Mouse (Mus musculus): ENCODE measurements around the gene Fto. TPM values are rescaled to one million over a fixed set of nuclear protein-coding genes. Genes with fewer than 3 reads are reported as not detected.

The Fto gene
- polyA plus RNA-seq, 1 experiment from 2014 or later, result 151 TPM

DNA sequence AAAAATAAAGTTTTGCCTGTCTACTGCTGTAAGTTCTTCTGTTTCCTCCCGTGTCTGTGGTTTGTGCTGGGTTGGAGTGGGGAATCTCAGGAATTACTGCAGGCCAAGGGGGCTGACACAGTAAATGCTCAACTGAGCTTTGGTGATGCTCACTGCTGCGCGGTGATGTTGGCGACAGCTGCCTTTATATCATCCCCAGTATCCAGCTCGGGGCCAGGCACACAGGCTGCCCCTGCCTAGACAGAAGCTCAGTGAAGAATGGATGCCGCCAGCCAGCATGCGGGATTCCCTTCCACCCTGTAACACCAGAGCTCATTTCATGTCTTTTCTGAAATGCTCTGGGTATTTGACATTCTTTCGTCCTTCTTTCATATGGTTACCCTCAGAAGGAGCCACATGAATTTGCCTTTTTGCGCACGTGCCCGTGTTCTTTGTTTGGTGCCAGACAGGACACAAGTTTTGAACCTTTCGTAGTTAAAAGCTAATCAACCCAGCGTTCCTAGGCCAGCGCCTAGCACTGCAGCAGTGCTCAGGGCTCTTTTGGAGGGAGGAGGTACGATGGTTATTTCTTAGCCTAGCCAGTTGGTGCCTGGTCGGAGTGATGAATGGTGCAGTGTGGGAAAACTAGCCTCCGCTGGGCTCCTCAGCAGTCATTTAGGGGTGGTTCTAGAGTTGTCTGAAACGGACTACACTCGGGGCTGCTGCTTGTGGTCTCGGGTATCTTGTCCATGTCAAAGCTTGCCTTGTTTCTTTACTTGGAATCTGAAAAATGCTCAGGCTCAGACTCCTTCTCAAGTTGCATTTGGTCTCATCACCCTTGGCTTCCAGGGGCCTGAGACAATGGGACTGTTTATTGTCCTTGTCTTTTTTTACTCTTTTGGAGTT is 62.0 kb downstream of the Fto start:
- H3K4me1 ChIP-seq (ENCODE audit: control insufficient read depth, insufficient read depth, low read depth, low read length), result peaks cover 2% of the 10 kb centered on the region
- ATAC-seq, result no peak

DNA sequence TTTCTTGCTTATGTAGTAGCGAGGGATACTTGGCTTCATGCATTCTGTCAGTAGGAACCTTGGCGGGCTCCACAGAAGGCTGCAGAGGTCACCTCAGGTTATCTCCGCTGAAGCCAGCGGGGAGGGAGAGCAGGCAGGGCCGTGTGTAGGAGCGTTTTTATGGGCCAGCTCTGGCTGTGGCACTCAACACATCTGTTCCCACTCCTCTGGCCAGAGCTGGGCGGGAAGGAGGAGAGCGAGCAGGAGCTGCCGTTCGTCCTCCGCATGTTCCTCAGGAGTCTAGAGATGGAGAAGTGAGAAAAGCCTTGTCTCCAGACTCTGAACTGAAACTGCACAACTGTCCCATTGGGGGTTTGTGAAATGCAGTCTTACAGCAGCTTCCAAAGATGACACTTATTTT is 63.5 kb downstream of the Fto start:
- H3K9ac ChIP-seq (ENCODE audit: low read depth, low read length), result no peak overlapping the region
- H3K4me3 ChIP-seq (ENCODE audit: low read length), result no peak overlapping the region
- no peak for ATAC-seq
- H3K27me3 ChIP-seq (replicated peaks; ENCODE audit: control insufficient read depth, insufficient read depth, low read length), result no peaks in the 10 kb centered on the region
- no peaks in the 10 kb centered on the region for H3K36me3 ChIP-seq (ENCODE audit: control insufficient read depth, insufficient read depth, low read length)
- H3K27ac ChIP-seq (ENCODE audit: low read depth, low read length), result no peak overlapping the region
- no peak overlapping the region for H3K4me2 ChIP-seq (ENCODE audit: low read length)
- H3K9me3 ChIP-seq (ENCODE audit: control insufficient read depth, low read length), result no peaks in the 10 kb centered on the region
- H3K4me1 ChIP-seq (ENCODE audit: control insufficient read depth, insufficient read depth, low read depth, low read length), result peaks cover 14% of the 10 kb centered on the region
- WGBS, result 45% methylated on average over 11 of the region's 11 CpGs

More for the DNA sequence above, 62.0 kb downstream of the Fto start:
- H3K9ac ChIP-seq (ENCODE audit: low read depth, low read length), result no peak overlapping the region
- no peak overlapping the region for H3K27ac ChIP-seq (ENCODE audit: low read depth, low read length)
- H3K4me3 ChIP-seq (ENCODE audit: low read length), result no peak overlapping the region
- no peaks in the 10 kb centered on the region for H3K27me3 ChIP-seq (replicated peaks; ENCODE audit: control insufficient read depth, insufficient read depth, low read length)
- no peaks in the 10 kb centered on the region for H3K9me3 ChIP-seq (ENCODE audit: control insufficient read depth, low read length)
- H3K36me3 ChIP-seq (ENCODE audit: control insufficient read depth, insufficient read depth, low read length), result no peaks in the 10 kb centered on the region
- no peak overlapping the region for H3K4me2 ChIP-seq (ENCODE audit: low read length)
- WGBS, result 42% methylated on average over 20 of the region's 20 CpGs

DNA sequence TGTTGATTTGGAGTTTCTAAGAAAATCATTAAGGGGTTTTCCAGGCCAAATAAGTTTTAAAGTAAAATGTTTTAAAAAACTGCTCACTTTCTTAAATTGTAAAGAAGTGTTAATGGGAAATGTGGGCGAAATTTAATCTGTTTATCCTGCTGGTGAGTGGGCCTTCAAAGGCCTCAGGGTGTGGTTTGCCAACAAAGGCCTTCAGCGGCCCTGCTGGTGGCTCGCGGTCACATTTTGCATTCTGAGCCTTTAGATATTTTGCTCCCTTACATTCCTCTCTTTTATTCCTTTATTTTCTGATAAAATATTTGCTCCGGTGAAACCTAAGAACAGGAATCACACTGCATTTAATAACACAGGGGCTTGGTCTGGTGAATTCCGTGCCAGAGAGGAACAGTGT is 64.0 kb downstream of the Fto start:
- Histone ChIP-seq H3K27me3 (replicated peaks; ENCODE audit: control insufficient read depth, insufficient read depth, low read length) (no peaks in the 10 kb centered on the region), H3K36me3 (ENCODE audit: control insufficient read depth, insufficient read depth, low read length) (no peaks in the 10 kb centered on the region), H3K4me1 (ENCODE audit: control insufficient read depth, insufficient read depth, low read depth, low read length) (peaks cover 15% of the 10 kb centered on the region), H3K27ac (ENCODE audit: low read depth, low read length) (no peak overlapping the region), H3K4me3 (ENCODE audit: low read length) (no peak overlapping the region), H3K4me2 (ENCODE audit: low read length) (no peak overlapping the region), H3K9ac (ENCODE audit: low read depth, low read length) (no peak overlapping the region), H3K9me3 (ENCODE audit: control insufficient read depth, low read length) (no peaks in the 10 kb centered on the region)
- WGBS, result 70% methylated on average over 6 of the region's 6 CpGs
- ATAC-seq, result no peak

DNA sequence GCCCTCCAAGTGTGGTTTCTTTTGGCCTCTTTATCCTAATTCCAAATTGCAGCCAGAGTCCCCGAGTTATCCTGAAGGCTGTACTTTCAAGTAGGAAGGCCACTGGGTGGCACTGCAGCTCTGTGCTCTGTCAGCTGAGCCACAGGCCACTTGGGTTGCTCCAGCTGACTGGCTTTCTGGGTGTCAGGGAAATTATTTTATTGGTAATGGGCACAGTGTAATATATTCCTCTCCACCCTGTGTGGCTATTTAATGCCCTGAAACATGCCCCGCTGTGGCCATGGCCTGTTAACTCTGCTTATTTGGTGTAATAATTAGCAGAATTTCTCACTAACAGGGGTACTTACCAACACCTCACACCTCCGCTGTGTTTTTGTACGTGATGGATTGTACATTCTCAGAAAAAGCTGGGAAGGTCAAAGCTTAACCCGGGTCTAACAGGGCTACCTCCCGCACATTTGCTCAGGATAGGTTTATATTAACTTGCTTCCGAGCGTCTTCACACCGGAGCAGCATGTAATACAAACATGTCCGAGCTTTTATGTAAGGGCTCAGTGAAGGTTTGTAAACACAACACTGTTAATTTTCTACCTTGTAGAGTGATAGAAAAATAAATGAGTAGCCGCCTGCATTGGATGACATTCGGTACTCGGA is 65.6 kb downstream of the Fto start:
- Histone ChIP-seq H3K27ac (ENCODE audit: low read depth, low read length) (no peak overlapping the region), H3K9me3 (ENCODE audit: control insufficient read depth, low read length) (no peaks in the 10 kb centered on the region), H3K27me3 (replicated peaks; ENCODE audit: control insufficient read depth, insufficient read depth, low read length) (no peaks in the 10 kb centered on the region), H3K4me2 (ENCODE audit: low read length) (no peak overlapping the region), H3K4me1 (ENCODE audit: control insufficient read depth, insufficient read depth, low read depth, low read length) (peaks cover 17% of the 10 kb centered on the region), H3K9ac (ENCODE audit: low read depth, low read length) (no peak overlapping the region), H3K4me3 (ENCODE audit: low read length) (no peak overlapping the region), H3K36me3 (ENCODE audit: control insufficient read depth, insufficient read depth, low read length) (no peaks in the 10 kb centered on the region)
- peak; percentile 79 for ATAC-seq
- 71% methylated on average over 13 of the region's 13 CpGs for WGBS

- H3K27me3 ChIP-seq (replicated peaks; ENCODE audit: control insufficient read depth, insufficient read depth, low read length), result no peaks in the 10 kb centered on the region
- H3K9me3 ChIP-seq (ENCODE audit: control insufficient read depth, low read length), result no peaks in the 10 kb centered on the region
- H3K4me3 ChIP-seq (ENCODE audit: low read length), result no peak overlapping the region
- no peak overlapping the region for H3K27ac ChIP-seq (ENCODE audit: low read depth, low read length)
- no peaks in the 10 kb centered on the region for H3K36me3 ChIP-seq (ENCODE audit: control insufficient read depth, insufficient read depth, low read length)
- peaks cover 22% of the 10 kb centered on the region for H3K4me1 ChIP-seq (ENCODE audit: control insufficient read depth, insufficient read depth, low read depth, low read length)
- H3K4me2 ChIP-seq (ENCODE audit: low read length), result no peak overlapping the region
- ATAC-seq, result no peak
- no peak overlapping the region for H3K9ac ChIP-seq (ENCODE audit: low read depth, low read length)
- 27% methylated on average over 10 of the region's 10 CpGs for WGBS
These were observed 67.6 kb downstream of the Fto start for GRCm38 (mm10) chr8:91380796-91381542.

GRCm38 (mm10) chr8:91381543-91382106 is 68.3 kb downstream of the Fto start:
- no peaks in the 10 kb centered on the region for H3K9me3 ChIP-seq (ENCODE audit: control insufficient read depth, low read length)
- no peak overlapping the region for H3K27ac ChIP-seq (ENCODE audit: low read depth, low read length)
- ATAC-seq, result no peak
- no peaks in the 10 kb centered on the region for H3K27me3 ChIP-seq (replicated peaks; ENCODE audit: control insufficient read depth, insufficient read depth, low read length)
- peaks cover 22% of the 10 kb centered on the region for H3K4me1 ChIP-seq (ENCODE audit: control insufficient read depth, insufficient read depth, low read depth, low read length)
- WGBS, result 13% methylated on average over 7 of the region's 7 CpGs
- H3K4me2 ChIP-seq (ENCODE audit: low read length), result no peak overlapping the region
- H3K4me3 ChIP-seq (ENCODE audit: low read length), result no peak overlapping the region
- H3K36me3 ChIP-seq (ENCODE audit: control insufficient read depth, insufficient read depth, low read length), result no peaks in the 10 kb centered on the region
- no peak overlapping the region for H3K9ac ChIP-seq (ENCODE audit: low read depth, low read length)

DNA sequence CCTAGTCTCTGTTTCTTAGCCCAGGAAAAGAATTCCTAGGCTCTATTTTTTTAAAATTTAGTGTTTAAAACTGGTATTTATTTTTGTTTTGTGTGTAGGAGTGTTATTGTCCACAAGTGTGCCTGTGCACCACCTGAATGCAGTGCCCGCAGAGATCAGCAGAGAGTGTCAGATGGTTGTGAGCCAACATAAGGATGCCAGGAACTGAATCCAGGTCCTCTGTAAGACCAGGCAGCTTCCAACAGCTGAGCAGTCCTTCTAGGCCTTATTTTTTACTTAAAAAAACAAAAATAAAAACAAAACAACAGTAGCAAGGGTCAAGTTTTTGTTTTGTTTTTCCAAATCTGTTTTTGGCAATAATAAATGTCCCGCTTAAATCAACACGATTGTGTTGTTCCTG is 69.9 kb downstream of the Fto start:
- Histone ChIP-seq H3K4me2 (ENCODE audit: low read length) (no peak overlapping the region), H3K4me1 (ENCODE audit: control insufficient read depth, insufficient read depth, low read depth, low read length) (peaks cover 20% of the 10 kb centered on the region), H3K4me3 (ENCODE audit: low read length) (no peak overlapping the region), H3K9me3 (ENCODE audit: control insufficient read depth, low read length) (no peaks in the 10 kb centered on the region), H3K9ac (ENCODE audit: low read depth, low read length) (no peak overlapping the region), H3K27ac (ENCODE audit: low read depth, low read length) (no peak overlapping the region), H3K36me3 (ENCODE audit: control insufficient read depth, insufficient read depth, low read length) (no peaks in the 10 kb centered on the region), H3K27me3 (replicated peaks; ENCODE audit: control insufficient read depth, insufficient read depth, low read length) (no peaks in the 10 kb centered on the region)
- no peak for ATAC-seq
- 68% methylated on average over 3 of the region's 3 CpGs for WGBS

DNA sequence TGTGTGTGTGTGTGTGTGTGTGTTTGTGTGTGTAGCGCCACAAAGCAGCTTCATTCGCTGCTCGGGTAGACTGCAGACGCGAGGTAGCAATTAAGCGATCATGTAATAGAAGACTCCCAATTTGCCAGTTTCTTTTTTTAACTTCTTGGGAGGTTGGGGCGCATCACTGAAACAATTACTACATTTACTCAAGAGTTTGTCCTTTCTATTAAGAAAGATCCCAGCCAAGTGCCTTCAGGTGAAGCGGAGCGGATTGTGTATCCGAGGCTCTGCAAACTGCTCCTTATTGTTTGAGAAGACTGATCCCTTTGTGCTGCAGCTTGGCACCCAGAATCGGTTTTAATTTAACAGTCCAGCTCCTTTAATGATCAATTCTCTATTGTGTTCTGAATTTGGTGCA is 70.5 kb downstream of the Fto start:
- WGBS, result 33% methylated on average over 11 of the region's 11 CpGs

DNA sequence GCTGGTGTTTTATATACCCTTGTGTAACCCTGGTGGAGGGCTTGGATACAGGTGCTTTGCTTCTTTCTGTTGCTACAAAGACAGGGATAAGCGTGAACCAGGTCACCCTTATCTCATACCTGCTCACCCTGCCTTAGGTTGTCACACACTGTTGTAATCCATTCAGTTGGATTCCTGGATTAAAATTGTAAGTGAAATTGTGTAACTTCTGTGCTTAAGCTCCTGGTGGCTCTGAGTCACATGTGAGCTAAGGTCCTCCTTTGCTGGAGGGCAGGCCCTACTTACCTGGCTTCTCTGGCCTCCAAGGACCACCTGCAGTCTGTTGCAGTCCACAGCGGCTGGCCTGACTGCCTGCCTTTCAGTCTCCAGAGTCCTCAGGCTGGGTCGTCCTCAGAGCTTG is 71.1 kb downstream of the Fto start:
- 85% methylated on average over 3 of the region's 3 CpGs for WGBS
- Histone ChIP-seq H3K4me2 (ENCODE audit: low read length) (no peak overlapping the region), H3K9ac (ENCODE audit: low read depth, low read length) (no peak overlapping the region), H3K9me3 (ENCODE audit: control insufficient read depth, low read length) (no peaks in the 10 kb centered on the region), H3K4me1 (ENCODE audit: control insufficient read depth, insufficient read depth, low read depth, low read length) (peaks cover 20% of the 10 kb centered on the region), H3K4me3 (ENCODE audit: low read length) (no peak overlapping the region), H3K27me3 (replicated peaks; ENCODE audit: control insufficient read depth, insufficient read depth, low read length) (no peaks in the 10 kb centered on the region), H3K36me3 (ENCODE audit: control insufficient read depth, insufficient read depth, low read length) (no peaks in the 10 kb centered on the region), H3K27ac (ENCODE audit: low read depth, low read length) (no peak overlapping the region)
- no peak for ATAC-seq

More for the DNA sequence above, 70.5 kb downstream of the Fto start:
- no peak for ATAC-seq
- peaks cover 20% of the 10 kb centered on the region for H3K4me1 ChIP-seq (ENCODE audit: control insufficient read depth, insufficient read depth, low read depth, low read length)
- H3K4me2 ChIP-seq (ENCODE audit: low read length), result no peak overlapping the region
- H3K27ac ChIP-seq (ENCODE audit: low read depth, low read length), result no peak overlapping the region
- H3K9ac ChIP-seq (ENCODE audit: low read depth, low read length), result no peak overlapping the region
- H3K27me3 ChIP-seq (replicated peaks; ENCODE audit: control insufficient read depth, insufficient read depth, low read length), result no peaks in the 10 kb centered on the region
- H3K36me3 ChIP-seq (ENCODE audit: control insufficient read depth, insufficient read depth, low read length), result no peaks in the 10 kb centered on the region
- no peak overlapping the region for H3K4me3 ChIP-seq (ENCODE audit: low read length)
- H3K9me3 ChIP-seq (ENCODE audit: control insufficient read depth, low read length), result no peaks in the 10 kb centered on the region

Measured in hindbrain, embryonic 16.5 days (tissue).